Mouse (Mus musculus) ES-CJ7 (cell line): ENCODE results near the gene Adprhl2.

Experiments
- DNase-seq: peaks from one replicate; pipeline ENCODE4 v3.0.0; 2011; ENCODE audit warnings: low read depth, low spot score

Gene Adprhl2

DNA sequence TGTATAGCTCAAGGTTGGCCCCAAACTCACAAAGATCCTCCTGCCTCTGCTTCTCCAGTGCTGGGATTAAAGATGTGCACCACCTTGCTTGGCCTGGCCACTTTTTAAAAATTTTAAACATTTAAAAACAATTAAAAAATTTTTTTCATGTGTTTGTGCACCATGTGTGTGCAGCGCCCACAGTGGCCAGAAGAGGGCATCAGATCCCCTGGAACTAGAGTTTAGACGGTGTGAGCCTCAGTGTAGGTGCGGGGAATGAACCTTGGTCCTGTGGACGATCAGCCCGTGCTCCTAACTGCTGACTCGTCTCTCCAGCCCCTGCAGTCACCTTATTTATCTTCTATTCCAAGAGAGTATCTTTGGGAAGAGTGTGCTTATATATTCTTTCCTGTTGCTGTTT is 15.4 kb downstream of the Adprhl2 start:
- DNase-seq, result no peak

- DNase-seq, result no peak
These were observed 16.1 kb downstream of the Adprhl2 start for GRCm38 (mm10) chr4:126305428-126305827.

GRCm38 (mm10) chr4:126303877-126304276 is 17.6 kb downstream of the Adprhl2 start:
- no peak for DNase-seq

- DNase-seq, result no peak
These were observed 19.8 kb downstream of the Adprhl2 start for GRCm38 (mm10) chr4:126301584-126302309.

GRCm38 (mm10) chr4:126300916-126301583 is 20.5 kb downstream of the Adprhl2 start:
- no peak for DNase-seq

- peak; percentile 67 for DNase-seq
These were observed 24.8 kb downstream of the Adprhl2 start for GRCm38 (mm10) chr4:126296617-126297101.

DNA sequence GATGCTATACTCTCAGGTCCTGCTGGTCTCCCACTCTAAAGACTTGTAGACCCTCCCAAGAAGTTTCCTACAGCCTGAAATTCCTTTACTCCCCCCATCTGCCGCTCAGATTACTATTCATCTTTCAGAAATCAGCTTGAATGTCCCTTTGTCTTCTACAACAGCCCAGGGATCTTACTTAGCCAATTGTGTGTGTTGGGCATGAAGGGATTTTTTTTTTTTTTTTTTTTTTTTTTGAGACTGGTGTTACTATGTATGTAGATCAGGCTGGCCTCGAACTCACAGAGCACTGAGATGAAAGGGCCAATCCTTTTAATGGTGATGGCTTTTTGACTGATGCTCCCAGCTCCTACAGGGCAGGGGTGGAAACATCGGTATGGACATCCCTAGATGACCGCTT is 25.6 kb downstream of the Adprhl2 start:
- DNase-seq, result no peak

GRCm38 (mm10) chr4:126295152-126295551 is 26.4 kb downstream of the Adprhl2 start:
- no peak for DNase-seq

- DNase-seq, result no peak
These were observed 30.3 kb downstream of the Adprhl2 start for GRCm38 (mm10) chr4:126291196-126291595.

DNA sequence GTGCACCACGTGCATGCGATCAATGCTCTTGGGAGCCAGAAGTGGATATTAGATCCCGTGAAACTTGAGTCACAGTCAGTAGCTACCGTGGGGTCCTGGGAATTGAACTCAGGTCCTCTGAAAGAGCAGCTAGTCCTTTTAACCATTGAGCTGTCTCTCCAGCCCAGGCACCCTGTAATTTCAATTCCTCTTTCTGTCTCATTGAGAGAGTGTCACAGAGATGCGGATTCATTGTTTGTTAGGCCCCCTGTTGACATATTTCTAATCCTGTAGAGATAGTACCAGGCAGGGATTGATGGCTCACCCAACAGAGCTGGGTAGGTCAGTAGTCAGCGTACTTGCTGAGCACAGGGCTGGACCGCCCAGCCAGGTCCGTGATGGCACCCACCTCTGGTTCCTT is 31.2 kb downstream of the Adprhl2 start:
- no peak for DNase-seq

GRCm38 (mm10) chr4:126288085-126288666 is 33.3 kb downstream of the Adprhl2 start:
- DNase-seq, result no peak

DNA sequence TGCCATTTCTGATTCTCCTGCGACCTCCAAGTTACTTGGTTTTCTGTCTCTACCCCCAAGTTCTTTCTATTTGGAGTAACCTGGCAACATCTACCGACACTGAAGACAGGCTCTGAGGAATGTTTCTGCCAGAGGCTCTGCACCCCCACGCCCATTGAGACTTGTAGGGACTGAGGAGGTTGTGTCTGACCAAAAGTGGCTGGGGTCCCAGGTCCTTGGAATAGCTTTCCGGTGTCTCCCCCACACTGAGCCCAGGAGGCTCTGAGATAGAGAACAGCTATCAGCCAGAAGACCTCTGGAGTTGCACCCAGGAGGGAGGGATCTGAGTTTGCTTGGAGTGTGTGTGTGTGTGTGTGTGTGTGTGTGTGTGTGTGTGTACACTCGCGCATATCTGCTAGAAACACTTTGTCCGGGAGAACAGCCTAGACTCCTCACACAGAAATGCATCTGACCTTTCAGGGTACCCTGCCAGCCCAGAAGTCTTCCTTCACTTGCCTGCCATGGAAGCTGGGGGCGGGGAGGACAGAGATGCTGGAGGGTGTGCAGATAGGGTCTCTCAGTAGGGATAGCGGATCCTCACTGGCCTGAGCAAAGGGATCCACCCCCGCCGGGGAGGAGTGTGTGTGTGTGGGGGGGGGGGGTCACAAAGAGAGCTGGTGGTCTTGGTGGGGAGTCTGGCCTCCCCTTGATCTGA is 34.1 kb downstream of the Adprhl2 start:
- no peak for DNase-seq

GRCm38 (mm10) chr4:126286492-126286891 is 35.0 kb downstream of the Adprhl2 start, which contains the start of gene Col8a2:
Gene Col8a2, plus strand, starts transcription at chr4:126286793.
- DNase-seq, result no peak

DNA sequence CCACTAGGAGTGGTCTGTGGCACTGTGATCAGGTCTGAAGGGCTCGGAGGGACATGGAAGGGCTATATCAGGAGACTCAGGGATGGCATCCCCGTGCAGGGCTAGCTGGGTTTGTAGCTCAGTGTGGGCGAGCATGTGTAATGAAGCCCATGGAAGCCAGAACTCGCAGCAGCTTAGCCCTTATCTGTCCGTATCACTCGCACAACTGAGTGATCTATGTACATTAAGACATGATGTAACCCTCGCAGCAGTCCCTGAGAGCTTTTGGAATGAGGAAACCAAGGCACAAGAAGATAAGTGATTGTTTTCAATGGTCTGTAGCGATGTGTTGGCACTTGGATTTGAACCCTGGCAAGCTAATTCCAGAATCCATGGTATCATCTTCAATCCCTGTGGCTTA is 37.9 kb downstream of the Adprhl2 start:
- no peak for DNase-seq

GRCm38 (mm10) chr4:126281706-126282105 is 39.8 kb downstream of the Adprhl2 start:
- no peak for DNase-seq

- DNase-seq, result no peak
These were observed 42.5 kb downstream of the Adprhl2 start for GRCm38 (mm10) chr4:126278961-126279360.

DNA sequence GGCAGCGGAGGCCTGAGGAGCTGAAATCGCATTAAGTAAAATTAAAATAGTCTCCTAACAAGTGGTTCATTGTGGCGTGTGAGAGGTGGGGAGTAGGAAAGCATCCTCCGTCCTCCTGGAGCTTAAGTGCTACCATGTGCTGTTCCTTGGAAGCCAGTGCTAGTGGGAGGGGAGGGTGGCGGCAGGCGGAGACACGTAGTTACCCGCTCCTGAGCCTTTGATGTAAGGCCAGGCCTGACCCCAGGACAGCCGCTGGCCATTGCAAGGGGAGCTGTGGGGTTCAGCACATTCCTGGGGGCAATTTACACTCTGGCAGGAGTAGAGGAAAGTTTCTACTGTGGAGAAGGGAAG is 43.0 kb downstream of the Adprhl2 start:
- DNase-seq, result no peak

GRCm38 (mm10) chr4:126277906-126278564 is 43.5 kb downstream of the Adprhl2 start:
- DNase-seq, result peak; percentile 84

DNA sequence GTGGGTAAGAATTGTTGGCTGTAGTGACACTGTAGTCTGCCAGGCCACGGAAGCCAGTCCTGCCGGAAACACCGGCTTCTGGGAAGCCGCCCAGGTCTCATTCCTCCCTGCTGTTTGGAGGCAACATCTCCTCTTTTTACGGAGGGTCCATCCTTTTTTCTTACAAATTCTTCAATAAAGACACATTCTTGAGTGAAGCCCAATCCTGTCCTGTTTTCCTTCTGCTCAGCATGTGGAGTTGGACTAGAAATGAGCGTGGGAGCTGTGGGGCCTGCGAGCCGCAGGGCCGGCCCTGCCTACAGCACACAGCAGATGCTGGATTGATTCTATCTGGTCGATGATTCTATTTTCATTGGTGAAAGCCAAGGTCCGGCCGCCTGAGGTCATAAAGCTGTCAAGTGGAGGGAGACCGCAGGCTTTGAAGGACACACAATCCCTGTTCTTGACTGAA is 45.8 kb downstream of the Adprhl2 start:
- DNase-seq, result no peak

DNA sequence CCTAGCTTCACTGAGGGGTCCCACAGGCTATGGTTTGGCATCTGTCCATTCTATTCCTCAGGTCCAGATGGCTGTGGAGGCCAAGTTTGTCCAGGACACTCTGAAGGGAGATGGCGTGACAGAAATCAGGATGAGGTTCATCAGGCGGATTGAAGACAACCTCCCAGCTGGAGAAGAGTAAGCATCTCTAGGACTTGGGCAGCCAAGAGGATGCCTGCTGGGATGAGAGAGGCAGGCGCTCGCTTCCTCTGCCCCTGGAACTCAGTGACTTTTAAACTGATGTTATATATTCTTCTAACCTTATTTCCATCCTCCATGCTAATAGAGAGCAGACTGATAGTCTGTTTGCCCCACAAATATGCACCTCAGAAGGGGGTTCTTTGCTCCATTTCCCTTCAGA is 46.4 kb downstream of the Adprhl2 start:
- no peak for DNase-seq

DNA sequence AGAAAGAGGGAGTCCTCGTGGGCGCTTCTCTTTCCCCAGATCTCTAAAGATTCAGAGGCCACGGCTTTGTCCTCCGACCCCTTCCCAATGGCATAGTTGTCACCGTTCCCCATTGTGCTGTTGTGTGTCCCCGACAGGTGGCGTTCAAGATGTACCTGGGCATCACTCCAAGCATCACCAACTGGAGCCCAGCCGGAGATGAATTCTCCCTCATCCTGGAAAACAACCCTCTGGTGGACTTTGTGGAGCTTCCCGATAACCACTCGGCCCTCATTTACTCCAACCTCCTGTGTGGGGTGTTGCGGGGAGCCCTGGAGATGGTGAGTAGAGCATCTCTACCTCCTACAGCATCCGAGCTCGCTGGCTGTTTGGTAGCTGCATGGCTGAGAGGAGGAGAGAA is 47.8 kb downstream of the Adprhl2 start:
- no peak for DNase-seq

- no peak for DNase-seq
These were observed 52.2 kb downstream of the Adprhl2 start for GRCm38 (mm10) chr4:126269292-126269691.
